Mouse (Mus musculus) ovary, postnatal 10 days (tissue): Measurements from ENCODE around the gene Emsy.

Experiments
- DNase-seq: peaks from one replicate; pipeline ENCODE4 v3.0.0; 2022; ENCODE audit warnings: low spot score

Gene Emsy

DNA sequence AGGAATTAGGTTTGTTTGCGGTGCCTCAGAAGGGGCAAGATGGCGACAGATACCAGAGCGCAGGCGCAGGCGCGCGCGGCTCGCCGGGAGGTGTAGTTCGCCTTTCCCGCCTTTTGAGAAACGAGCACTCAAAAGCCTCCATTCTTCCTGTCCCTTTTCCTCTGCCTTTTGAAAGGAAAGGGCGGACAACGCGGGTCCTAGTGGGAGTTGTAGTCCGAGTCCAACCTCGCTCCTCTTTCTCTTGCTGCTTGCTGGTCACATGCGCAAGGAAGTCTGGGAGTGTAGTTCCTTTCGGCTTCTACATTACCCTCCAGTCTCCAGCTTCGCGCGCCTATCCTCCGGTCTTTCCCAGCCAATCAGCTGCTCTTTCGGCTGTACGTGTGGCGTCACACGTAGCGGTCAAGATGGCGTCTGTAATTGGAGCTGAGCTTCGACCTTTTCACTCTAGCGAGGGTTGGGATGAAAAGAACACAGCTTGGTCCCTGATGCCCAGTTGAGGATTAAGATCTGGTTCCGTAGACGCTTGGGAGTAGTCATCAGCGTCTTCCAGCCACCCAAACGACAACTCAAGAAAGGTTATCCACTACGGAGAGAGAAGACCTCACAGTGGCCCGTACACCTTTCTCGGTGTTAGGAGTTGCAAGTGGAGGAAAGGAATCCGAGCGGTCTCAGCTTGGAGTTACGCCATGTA lies at the start of gene Emsy:
Gene Emsy (minus strand): TSS at position 253 of the 691 bp plus-strand sequence.
- DNase-seq: peak; percentile 79

DNA sequence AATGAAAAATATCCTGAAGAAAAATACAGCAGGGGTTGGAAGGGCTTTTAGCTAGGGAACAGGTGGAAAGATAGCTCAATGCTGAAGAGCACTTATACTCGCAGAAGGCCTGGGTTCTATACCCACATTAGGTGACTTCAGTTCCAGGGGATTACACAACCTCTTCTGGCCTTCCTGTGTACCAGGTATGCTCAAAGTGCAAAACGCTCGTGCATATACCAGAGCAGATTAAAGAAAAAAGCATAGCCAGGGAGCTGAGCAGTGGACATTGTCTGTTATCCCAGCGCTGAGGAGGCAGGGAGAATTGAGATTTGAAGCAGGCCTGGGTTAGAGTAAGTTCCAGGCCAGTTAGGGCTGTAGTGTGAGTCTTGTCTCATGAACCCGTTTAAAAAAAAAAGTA lies 47.7 kb upstream of the Emsy start:
- DNase-seq: no peak

DNA sequence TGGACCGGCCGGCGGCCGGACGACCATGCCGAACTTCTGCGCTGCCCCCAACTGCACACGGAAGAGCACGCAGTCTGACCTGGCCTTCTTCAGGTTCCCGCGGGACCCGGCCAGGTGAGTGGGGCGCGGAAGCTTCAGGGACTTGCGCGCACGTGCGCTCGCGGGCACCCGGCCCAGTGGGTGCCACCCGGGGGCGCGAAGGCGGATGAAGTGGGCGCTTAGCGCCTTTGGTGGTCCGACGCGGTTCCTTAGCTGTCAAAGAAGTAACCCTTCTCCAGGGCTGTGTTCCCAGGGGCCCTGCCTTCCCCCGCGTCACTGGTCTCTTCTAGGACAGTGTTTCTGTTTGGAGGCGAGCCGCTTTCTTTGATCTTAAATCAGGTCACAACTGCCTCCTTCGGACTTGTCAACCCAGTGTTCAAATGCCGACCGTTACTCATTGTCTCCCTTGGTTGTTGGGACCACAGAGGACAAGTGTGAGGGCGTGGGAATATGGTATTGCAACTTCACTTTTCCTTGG lies 46.8 kb upstream of the Emsy start:
- DNase-seq: peak; percentile 13

DNA sequence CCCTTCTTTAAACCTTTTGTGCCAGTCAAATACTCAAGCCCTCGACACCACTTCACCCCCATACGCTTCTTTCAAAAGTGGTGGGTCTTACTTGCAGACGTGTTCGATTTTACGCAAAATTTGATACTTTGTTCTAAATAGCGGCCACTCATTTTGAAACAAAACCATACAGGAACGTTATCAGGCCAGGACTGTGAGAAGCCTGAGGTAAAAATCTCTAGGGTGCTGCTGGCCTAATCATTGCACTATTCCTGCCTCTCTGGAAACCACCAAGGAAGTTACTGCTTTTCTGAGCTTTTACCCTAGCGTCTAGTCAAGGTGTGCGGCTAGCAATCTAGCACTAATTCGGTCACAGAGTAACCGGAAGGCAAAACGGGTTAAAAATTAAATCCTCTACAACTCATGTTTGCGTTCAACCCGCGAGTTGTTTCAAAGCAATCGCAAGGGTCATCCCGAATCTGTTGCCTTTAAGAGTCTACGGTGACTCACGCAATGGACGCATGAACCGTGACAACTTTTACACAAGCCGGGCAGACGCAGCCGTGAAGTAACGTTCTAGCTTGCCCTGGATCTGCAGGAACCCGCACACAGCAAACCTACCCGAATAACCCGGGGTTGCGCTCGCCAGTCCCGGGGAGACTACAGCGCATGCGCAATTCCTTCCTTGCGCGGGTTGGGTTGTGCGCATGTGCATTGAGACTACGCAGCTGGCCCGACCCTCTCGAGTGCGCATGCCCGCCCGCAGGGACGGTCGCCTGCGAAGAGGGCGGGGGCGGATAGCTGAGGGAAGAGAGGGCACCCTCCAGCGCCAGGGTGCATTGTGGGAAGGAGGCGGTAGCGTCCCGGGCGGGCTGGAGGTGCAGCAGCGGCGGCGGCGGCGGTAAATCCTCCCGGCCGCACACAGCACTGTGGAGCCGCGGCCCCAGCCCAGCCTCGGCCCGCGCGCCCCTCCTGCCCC lies 46.0 kb upstream of the Emsy start, which contains the start of gene Thap12:
Gene Thap12 (plus strand): TSS at position 821 of the 958 bp plus-strand sequence.
- peak; percentile 96 for DNase-seq

DNA sequence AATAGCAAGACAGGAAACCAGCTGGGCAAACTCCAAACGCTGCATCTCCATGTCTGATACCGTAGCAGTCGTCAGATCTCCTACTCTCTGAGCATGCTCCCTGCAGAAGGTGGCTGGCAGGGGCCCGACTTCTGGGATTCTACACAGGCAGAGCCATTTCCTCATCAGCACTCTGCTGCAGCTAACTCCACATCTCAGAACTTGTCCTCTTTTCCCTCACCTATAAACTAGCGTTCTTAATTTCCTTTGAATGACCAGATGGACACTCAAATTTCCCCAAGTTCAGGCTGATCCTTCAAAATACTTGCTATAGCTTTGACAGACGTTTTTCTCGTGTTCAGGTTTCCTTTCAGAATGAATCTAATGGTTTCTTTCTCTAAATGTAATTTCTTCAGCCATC lies 45.2 kb upstream of the Emsy start:
- no peak for DNase-seq

DNA sequence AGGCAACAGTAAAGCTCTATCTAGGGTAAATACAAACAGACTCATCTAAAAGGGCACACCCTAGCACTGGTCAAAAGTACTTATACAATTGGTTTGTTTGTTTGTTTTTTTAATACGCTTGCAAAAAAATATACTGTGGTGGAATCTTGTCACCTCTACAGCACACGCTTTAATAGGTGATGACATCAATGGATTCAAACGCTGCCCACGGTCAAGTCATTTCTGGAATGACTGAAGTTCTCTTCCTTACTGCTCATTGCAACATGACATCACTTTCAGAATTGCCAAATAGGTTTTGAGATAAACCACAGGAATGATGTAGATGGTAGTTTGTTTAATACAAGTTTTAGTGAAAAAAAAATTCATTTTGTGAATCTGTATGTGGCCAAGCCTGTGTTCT lies 42.0 kb upstream of the Emsy start:
- no peak for DNase-seq

DNA sequence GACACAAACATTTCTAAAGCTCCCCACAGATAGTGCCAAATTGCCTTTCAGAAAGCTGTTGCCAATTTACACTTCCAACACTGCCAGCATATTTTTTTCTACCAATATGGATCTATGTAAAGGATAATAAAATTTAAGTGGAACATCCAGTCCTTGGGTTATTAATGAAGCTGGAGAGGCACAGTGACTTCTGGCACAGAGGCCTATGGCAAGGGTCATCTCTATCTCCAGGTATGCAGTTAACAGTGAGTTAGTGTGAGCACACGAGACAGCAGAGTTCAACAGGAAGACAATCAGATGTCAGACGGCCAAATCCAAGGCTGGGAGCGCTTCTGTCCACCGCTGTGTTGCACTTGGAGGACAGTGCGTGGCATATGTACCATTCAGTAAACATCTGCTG lies 41.5 kb upstream of the Emsy start:
- no peak for DNase-seq

DNA sequence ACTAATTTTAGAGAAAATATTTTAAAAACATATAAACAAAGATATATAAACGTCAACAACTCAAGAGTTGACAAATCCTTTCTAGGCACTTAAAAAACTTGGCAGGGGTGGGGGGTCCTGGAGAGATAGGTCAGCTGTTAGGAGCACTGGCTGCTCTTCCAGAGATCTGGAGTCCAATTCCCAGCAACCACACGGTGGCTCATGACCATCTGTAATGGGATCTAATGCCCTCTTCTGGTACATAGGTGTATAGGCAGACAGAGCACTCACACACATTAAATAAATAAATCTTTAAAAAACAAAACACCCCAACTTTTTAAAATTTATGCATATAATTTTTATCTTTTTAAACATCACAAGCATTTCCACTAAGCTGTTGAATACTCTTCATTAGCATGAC lies 40.9 kb upstream of the Emsy start:
- DNase-seq: no peak

DNA sequence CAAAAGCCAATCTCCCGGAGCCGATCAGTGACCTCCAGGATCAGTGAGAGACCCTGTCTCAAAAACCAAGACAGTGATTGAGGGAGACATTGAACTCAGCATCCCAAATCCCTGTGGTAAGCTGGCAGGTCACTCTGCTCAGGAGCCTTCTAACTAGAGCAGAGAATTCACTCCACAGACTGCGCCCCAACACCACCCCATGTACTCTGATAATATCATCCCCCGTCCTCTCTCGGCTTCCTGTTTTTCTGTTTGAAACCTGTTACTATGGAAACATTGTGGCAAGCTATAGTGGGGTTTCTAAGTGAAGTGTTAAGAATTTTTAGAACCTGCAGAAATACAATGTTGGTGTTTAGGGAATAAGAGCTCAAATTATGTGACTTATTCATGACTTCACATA lies 37.5 kb upstream of the Emsy start:
- DNase-seq: no peak

DNA sequence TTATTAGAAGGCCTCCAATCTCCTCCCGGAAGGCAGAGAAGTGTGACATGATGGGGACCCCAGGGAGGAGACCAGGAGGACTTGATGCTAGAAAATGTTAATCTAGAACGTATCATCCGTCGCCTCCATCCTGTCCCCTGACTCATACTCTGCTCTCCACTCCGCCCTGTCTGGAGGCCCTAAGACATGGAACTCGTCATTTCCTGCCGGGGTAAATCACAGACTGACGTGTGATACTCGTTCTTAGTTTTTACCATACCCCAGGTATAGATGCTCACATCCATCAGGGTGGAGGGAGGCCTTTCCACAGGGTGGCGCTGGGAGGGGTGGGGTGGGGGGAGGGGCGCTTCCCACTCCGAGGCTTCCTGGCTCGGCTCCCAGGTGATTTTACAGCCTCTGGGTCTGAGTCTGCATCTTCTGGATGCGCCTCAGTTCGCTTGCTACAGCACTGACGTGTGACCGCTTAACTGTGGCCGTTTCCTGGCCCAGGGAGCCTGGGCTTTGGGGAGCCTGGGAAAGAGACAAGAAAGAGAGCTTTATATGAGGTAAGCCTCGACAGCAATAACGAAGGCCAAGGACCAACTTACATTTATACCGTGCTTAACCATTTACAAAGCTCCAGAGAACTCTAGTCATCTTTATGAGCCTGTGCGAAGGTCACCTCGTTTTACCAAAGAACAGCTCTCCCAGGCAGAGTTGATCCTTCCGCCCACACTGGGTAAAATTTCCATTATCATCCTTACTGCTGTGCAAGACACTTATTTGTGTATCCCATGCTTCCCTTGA lies 36.4 kb upstream of the Emsy start:
- no peak for DNase-seq

DNA sequence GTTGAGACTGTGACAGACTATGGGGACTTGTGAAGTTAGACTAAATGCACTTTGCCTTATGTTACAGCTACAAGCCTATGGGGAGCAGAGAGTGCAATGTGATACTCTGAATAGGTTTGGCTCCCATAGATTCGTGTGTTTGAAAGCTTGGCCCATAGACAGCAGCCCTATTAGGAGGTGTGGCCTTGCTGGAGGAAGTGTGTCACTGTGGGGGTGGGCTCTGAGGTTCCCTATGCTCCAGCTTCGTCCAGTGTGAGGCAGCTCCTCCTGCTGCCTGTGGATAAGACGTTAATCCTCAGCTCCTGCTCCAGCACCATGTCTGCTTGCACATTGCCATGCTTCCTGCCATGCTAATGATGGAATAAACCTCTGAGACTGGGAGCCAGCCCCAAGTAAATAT lies 34.2 kb upstream of the Emsy start:
- DNase-seq: no peak

DNA sequence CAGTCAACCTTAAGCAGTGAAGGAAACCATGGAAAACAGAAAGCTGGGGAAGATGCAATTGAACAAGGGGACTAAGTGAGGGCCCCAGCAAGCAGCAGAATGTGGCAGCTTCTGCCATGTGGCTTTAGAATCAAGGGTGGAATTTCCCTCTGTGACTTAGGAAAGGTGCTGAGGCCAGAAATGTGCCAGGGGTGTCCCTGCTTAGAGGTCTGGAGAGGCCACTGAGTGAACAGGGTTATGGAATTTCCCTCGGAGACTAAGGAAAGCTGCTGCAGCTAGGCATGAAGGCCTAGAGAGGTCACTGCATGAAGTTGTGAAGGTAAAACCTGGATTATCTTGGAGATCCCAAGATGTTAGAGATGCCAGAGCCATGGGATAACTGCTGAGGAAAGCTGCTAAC lies 33.5 kb upstream of the Emsy start:
- no peak for DNase-seq

DNA sequence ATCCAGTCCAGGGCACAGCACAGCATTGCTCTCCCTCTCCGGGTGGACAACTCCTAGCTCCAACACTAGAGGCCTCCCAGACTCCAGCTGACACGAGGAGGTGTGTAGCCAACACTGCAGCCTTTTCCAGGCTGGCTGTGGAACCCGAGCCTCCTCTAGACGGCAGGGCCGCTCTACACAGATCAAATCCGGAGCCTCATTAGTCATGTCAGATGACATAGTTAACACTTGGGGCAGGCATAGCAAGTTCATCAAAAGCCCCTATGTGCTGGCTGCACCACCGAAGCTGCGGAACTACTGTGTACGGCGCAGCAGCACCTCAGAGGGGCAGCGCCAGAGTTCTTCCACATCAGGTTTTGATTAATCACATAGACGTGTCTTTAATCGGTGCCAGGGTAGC lies 29.3 kb upstream of the Emsy start:
- no peak for DNase-seq

DNA sequence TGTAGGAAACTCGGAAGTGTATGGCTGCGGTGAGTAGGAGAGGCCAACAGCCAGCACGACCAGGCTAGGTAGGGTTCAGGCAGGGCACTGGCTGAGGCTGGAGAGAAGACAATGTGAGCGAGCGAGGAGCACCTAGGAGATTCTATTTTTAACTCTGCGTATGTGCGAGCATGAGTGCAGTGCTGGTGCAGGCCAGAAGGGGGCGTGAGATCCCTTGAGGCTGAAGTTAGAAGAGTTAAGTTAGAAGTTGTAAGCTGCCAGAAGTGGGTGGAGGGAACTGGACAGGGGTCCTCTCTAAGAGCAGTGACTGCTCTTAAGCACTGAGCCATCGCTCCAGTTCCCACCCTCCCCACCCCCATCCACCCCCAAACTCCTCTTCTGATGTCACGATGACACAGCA lies 26.2 kb upstream of the Emsy start:
- DNase-seq: no peak

DNA sequence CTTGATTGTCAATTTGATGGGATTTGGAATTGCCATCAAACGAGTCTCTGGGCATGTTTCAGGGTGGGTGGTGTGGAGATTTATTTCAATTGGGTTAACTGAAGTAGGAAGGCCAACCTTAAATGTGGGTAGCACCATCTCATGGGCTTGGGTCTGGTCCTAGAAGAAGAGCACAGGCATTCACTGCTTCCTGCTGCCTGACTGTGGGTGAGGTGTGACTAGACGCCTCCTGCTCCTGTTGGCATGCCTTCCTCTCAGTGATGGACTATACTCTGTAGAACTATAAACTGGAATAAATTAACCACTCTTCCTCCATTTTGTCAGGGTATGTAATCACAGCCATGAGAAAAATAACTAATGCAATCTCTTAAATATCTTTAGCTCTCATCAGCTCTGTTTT lies 24.1 kb upstream of the Emsy start:
- DNase-seq: no peak

DNA sequence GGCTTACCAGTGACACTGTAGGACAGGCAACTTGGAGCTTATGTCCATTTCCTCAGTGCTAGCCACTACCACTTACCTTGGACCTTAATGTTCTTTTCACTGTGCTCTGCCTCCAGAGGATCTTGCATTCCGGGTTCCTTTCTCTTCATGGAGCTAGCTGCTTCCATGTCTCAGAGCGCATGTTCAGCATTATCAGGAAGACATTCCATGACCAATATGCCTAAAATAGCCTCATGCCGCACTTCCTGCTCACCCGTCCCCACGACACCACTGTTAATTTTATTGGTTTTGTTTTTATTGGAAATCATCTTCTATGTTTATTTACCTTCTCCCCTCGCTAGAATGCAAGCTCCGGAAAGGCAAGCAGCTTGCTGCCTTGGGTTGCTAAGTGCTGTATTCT lies 21.9 kb upstream of the Emsy start:
- DNase-seq: no peak

DNA sequence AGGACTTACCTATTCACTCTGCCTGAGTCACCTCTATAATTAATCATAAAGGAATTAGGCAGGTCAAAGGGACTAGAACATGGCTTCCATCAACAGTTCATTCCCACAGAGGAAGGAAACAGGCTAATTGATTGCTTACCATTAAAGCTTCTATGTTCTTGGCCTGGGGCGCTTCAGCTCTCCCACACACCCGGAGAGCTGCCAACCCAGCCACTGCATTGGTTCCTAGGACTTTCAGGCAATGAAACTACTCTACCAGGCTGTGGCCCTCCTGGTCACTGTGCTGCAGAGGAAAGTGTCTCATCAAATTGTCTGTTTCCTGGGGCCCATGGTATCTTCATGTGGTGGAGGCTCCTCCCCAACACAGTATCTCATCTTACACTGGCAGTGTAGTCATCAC lies 20.9 kb upstream of the Emsy start:
- DNase-seq: no peak

DNA sequence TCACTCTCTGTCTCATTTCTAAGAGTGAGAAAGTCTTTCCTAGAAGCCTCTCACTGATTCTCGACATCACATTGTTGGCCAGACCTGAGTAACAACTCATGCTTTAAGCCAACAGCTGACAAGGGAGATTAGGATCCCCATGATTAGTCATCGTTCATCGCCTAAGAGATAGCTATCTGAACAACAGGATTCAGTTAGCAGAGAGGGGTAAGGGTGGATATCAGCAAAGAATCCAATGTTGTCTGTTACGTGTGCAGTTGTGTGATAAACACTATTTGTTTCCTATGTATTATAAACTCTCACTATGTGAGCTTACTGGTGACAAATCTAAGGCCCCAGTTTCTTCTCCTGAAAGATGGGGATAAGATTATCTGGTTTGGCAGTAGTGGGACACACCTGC lies 17.8 kb upstream of the Emsy start:
- no peak for DNase-seq

DNA sequence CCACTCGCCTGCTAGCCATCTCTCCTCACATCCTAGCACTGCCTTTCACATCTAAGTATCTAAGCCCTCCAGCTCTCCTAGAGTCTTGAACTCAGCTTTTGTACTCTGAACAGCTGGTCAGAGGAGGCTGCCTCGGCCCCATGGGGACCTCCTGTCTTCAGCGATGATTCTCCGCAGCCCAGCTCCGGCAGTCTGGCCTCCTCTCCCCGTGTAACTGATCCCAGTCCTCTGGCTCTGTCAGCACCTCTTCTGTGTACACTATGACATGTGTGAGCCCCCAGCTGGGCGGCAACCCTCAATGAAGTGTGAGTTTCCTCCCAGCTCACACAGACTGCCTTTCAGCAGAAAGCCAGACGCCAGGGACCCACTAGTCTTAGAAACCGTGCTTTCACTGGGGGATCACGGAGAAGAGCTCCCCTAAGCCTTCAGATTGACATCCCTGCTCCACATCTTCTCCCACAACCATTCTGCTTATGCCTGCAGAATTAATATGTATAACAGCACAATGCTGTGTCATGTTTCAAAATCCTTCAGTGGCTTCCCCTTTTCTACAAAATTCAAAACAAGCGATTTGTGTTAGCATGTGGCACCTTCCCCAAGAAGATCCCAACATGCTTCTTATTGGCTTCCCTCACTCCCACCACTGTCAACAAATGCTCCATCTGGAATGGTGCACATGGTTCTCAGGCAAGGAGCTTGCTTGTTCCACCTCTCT lies 15.8 kb upstream of the Emsy start:
- no peak for DNase-seq

DNA sequence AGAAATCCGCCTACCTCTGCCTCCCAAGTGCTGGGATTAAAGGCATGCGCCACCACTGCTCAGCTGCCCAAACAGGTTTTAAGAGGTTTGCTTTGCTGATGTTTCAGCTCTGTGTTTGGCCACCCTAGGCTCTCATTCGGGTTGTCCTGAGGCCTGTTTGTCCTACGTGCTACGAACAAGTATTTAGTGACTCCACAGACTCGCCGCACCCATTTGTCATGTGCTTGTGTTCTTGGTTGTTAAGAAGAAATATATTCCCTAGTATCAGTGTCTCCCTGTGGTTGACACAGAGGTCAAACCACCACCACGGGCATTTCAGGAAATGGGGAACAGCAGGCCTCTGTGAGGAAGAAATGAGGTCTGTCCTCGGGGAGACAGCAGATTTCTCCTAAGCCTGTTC lies 14.8 kb upstream of the Emsy start:
- DNase-seq: no peak

DNA sequence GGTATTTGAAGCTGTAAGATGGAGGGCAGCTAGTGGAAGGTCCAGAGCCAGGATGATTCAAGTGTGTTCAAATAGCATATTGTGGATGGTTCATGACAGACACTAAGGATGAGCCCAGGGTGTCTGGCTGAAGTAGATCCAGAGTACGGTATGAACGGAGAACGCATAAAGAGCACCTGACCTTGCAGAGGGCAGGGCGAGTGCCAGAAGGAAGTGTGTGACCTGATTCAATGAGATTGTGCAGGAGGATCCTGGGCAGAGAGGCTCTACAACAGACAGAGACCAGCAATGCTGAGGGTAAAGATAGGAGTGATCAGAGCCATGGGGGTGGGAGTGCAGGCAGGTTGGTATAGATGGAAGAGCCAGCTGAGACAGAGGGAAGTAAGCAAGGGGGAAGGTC lies 14.2 kb upstream of the Emsy start:
- DNase-seq: no peak
